Mouse (Mus musculus) bone marrow macrophage, adult 2 months (primary cell): ENCODE results near the gene P2rx1.

Experiments
- CTCF ChIP-seq: IDR thresholded peaks from 2 replicates; pipeline ENCODE4 v1.5.1; 2012; ENCODE audit warnings: low read depth, mild to moderate bottlenecking, low read length, moderate library complexity
- POLR2A ChIP-seq: IDR thresholded peaks from 2 replicates; pipeline ENCODE4 v1.6.1; 2012; ENCODE audit warnings: mild to moderate bottlenecking, low read depth, low read length, borderline replicate concordance

DNA sequence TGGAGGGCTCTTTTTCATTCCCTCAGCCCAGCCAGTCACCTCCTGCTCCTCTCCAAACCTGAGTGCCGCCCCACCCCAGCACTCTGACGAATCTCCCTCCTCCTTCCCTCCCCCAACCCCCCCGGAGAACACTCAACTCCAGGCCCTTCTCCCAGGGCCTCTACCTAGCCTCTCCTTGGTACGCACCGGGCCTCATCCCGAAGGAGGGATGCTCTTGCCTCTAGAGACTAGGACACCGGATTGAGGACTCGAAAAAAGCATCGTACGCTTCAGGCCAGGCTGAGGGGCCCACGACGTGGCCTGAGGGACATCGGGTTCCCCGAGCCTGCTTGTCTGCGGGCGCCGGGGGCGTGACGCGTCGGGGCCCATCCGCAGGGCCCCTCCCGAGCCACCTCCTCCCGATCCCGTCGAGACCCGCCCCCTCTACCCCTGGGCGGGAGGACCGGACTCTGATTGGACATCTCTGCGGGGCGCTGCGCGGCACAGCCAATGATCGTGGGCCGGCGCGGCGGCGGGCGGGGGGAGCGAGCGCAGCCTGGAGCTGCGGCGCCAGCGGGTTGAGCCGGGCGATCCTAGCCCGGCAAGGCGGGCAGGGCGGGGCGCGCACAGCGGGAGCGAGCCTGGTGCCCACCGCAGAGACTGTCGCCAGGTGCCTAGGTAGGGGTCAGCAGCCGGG, 19.7 kb downstream of the P2rx1 start, which contains the start of gene Camkk1:
- TF ChIP-seq CTCF, result no peak
- TF ChIP-seq POLR2A, result no peak
